Mouse (Mus musculus): ENCODE measurements around the gene Arpin. TPM values are rescaled to one million over a fixed set of nuclear protein-coding genes. Genes with fewer than 3 reads are reported as not detected.

Arpin gene
- 0.43 TPM in 1 of 4 replicates, not detected in the others for total RNA-seq (2023)

GRCm38 (mm10) chr7:79934862-79935510 lies at the start of gene Arpin:
TSS of gene Arpin (minus strand) at chr7:79935359.

GRCm38 (mm10) chr7:79920344-79920983 lies 14.7 kb downstream of the Arpin start, which contains the start of gene Ap3s2:
TSS of gene Ap3s2 (minus strand) at chr7:79920649.

Other genes with a start within 250 kb of the Arpin start
- gene Kif7, start 219.6 kb downstream of the Arpin start, total RNA-seq (2023), result 0.18 to 0.24 TPM in 2 of 4 replicates, not detected in the others
- not detected in 4 replicates for gene Plin1, start 202.5 kb downstream of the Arpin start, total RNA-seq (2023)
- 0.41 to 1.2 TPM (median 0.79 TPM) in 4 replicates for gene Pex11a, start 192.2 kb downstream of the Arpin start, total RNA-seq (2023)
- not detected in 4 replicates for gene Wdr93, start 192.2 kb downstream of the Arpin start, total RNA-seq (2023)
- gene Mesp1, start 141.6 kb downstream of the Arpin start, total RNA-seq (2023), result not detected in 4 replicates
- 0.29 TPM in 1 of 4 replicates, not detected in the others for gene Mesp2, start 124.6 kb downstream of the Arpin start, total RNA-seq (2023)
- gene Anpep, start 74.3 kb downstream of the Arpin start, total RNA-seq (2023), result 0.38 to 1.4 TPM (median 0.72 TPM) in 4 replicates
- 15.2 to 22.0 TPM (median 19.4 TPM) in 4 replicates for gene Ap3s2, start 14.7 kb downstream of the Arpin start, total RNA-seq (2023)
- gene Zfp710, start 89.5 kb upstream of the Arpin start, total RNA-seq (2023), result 65.1 to 71.0 TPM (median 69.0 TPM) in 4 replicates
- gene Idh2, start 180.0 kb upstream of the Arpin start, total RNA-seq (2023), result 22.6 to 32.5 TPM (median 25.3 TPM) in 4 replicates